In the genomic region with DNA sequence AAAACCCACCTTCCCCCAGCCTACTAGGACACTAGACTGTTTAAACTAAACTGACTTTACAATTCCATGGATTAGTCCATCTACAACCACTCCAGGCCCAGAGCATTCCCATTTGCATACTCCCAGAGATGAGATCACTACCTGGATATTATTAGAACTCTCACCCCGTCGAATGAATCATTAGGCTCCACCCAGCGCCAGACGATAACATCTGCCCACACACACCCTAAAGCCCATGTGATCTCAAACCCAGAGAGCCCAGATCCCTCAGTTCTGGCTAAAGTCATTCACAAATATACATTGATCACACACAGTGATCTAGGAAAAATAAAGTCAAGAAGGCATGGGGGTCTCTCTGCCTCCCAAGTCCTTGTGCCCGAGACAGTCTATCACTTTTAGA, we compare ENCODE assay signal across 10 mouse cellular contexts. TPM values are rescaled to one million over a fixed set of nuclear protein-coding genes. Genes with fewer than 3 reads are reported as not detected.
A peak's percentile ranks its signal among the peaks of the same experiment; 100 is the strongest.
DNase-seq lines count a peak whose midpoint lies in the region; ATAC-seq and TF ChIP-seq lines count a peak whose summit lies in the region.
"Had no signal": no experiment of that assay in that cellular context is flagged by ENCODE, and none has a peak within 500 bp of the region (broad histone marks: within the 10 kb centered on the region; RNA-seq: fewer than 3 reads in every experiment).

No protein-coding gene starts in this region.

- H3K9ac ChIP-seq in intestine, embryonic 16.5 days (ENCODE audit: low read depth, low read length), result no peak overlapping the region
- H3K9ac ChIP-seq in intestine, embryonic 15.5 days, result no peak overlapping the region
- H3K9ac ChIP-seq in lung, embryonic 16.5 days (ENCODE audit: low read length), result no peak overlapping the region
- H3K9ac ChIP-seq: hindbrain, embryonic 13.5 days had no signal

- no peak overlapping the region for H3K4me3 ChIP-seq in intestine, embryonic 16.5 days (ENCODE audit: low read length)
- no peak overlapping the region for H3K4me3 ChIP-seq in intestine, embryonic 15.5 days (replicated peaks)
- H3K4me3 ChIP-seq in lung, embryonic 16.5 days (ENCODE audit: low read length), result no peak overlapping the region
- no peak overlapping the region for H3K4me3 ChIP-seq in thymus, adult 2 months (ENCODE audit: control insufficient read depth, insufficient read depth, low read length)
- H3K4me3 ChIP-seq: hindbrain, embryonic 13.5 days had no signal

- H3K9me3 ChIP-seq in intestine, embryonic 16.5 days (ENCODE audit: control insufficient read depth, low read length), result no peaks in the 10 kb centered on the region
- H3K9me3 ChIP-seq in intestine, embryonic 15.5 days, result no peaks in the 10 kb centered on the region
- no peaks in the 10 kb centered on the region for H3K9me3 ChIP-seq in lung, embryonic 16.5 days (ENCODE audit: control insufficient read depth, low read length)
- H3K9me3 ChIP-seq: hindbrain, embryonic 13.5 days had no signal

- ATAC-seq in intestine, embryonic 16.5 days, result peak; percentile 63
- no peak for ATAC-seq in intestine, embryonic 15.5 days
- peak; percentile 49; the same call in 1 of the 2 replicates for ATAC-seq in lung, embryonic 16.5 days (ENCODE audit: low read depth)

- TF ChIP-seq CTCF in thymus, adult 2 months (IDR thresholded peaks at IDR 0.05; ENCODE audit: borderline replicate concordance, control insufficient read depth, extremely low read depth, insufficient read depth, low read length, poor library complexity), result no peak

- H3K27ac ChIP-seq in intestine, embryonic 16.5 days (ENCODE audit: low read length), result no peak overlapping the region
- H3K27ac ChIP-seq in intestine, embryonic 15.5 days, result no peak overlapping the region
- H3K27ac ChIP-seq in lung, embryonic 16.5 days (ENCODE audit: low read length), result no peak overlapping the region; the same call in 1 of the 2 replicates
- no peak overlapping the region for H3K27ac ChIP-seq in thymus, adult 2 months (ENCODE audit: control insufficient read depth, insufficient read depth, low read length)
- H3K27ac ChIP-seq: hindbrain, embryonic 13.5 days had no signal

- WGBS in intestine, embryonic 16.5 days, result 47% methylated on average over 5 of the region's 5 CpGs
- 43% methylated on average over 5 of the region's 5 CpGs for WGBS in intestine, embryonic 15.5 days
- 48% methylated on average over 5 of the region's 5 CpGs for WGBS in lung, embryonic 16.5 days
- WGBS in thymus, adult 2 months, result 46% methylated on average over 5 of the region's 5 CpGs

- no peak for TF ChIP-seq POLR2A in thymus, adult 2 months (IDR thresholded peaks at IDR 0.05; ENCODE audit: control insufficient read depth, extremely low read depth, insufficient read depth, low read length, poor library complexity)

- H3K4me1 ChIP-seq in intestine, embryonic 16.5 days (ENCODE audit: control insufficient read depth, insufficient read depth, low read length), result no peaks in the 10 kb centered on the region
- H3K4me1 ChIP-seq in intestine, embryonic 15.5 days (replicated peaks), result no peaks in the 10 kb centered on the region
- H3K4me1 ChIP-seq in lung, embryonic 16.5 days (replicated peaks; ENCODE audit: control insufficient read depth, insufficient read depth, low read length), result peaks cover 3% of the 10 kb centered on the region; the same call in 1 of the 2 replicates
- H3K4me1 ChIP-seq in thymus, adult 2 months (replicated peaks; ENCODE audit: control insufficient read depth, insufficient read depth, low read length), result no peaks in the 10 kb centered on the region
- H3K4me1 ChIP-seq: hindbrain, embryonic 13.5 days had no signal

- H3K4me2 ChIP-seq in intestine, embryonic 16.5 days (ENCODE audit: low read depth, low read length), result no peak overlapping the region
- no peak overlapping the region for H3K4me2 ChIP-seq in intestine, embryonic 15.5 days (replicated peaks)
- H3K4me2 ChIP-seq in lung, embryonic 16.5 days (ENCODE audit: low read depth, low read length), result no peak overlapping the region
- H3K4me2 ChIP-seq: hindbrain, embryonic 13.5 days had no signal

- no peaks in the 10 kb centered on the region for H3K36me3 ChIP-seq in intestine, embryonic 16.5 days (ENCODE audit: control insufficient read depth, insufficient read depth, low read length)
- H3K36me3 ChIP-seq in intestine, embryonic 15.5 days, result no peaks in the 10 kb centered on the region
- H3K36me3 ChIP-seq in lung, embryonic 16.5 days (ENCODE audit: control insufficient read depth, insufficient read depth, low read length), result no peaks in the 10 kb centered on the region
- H3K36me3 ChIP-seq in thymus, adult 2 months (ENCODE audit: control insufficient read depth, insufficient read depth, low read length), result no peaks in the 10 kb centered on the region
- H3K36me3 ChIP-seq: hindbrain, embryonic 13.5 days had no signal

- DNase-seq in 416B (ENCODE audit: low read depth) (peak; percentile 73), NIH3T3 (ENCODE audit: low read depth) (peak; percentile 69)
- no peak for DNase-seq in thymus, adult 2 months
- no peak for DNase-seq in left cerebral cortex, adult 11 months (ENCODE audit: low spot score)
- no peak for DNase-seq in thymus, postnatal 0 days (ENCODE audit: low spot score)

- no peaks in the 10 kb centered on the region for H3K27me3 ChIP-seq in intestine, embryonic 16.5 days (replicated peaks; ENCODE audit: control insufficient read depth, insufficient read depth, low read length)
- H3K27me3 ChIP-seq in intestine, embryonic 15.5 days (replicated peaks), result no peaks in the 10 kb centered on the region
- H3K27me3 ChIP-seq in lung, embryonic 16.5 days (ENCODE audit: control insufficient read depth, insufficient read depth, low read depth, low read length), result no peaks in the 10 kb centered on the region
- no peaks in the 10 kb centered on the region for H3K27me3 ChIP-seq in thymus, adult 2 months (ENCODE audit: control insufficient read depth, insufficient read depth, low read length)
- H3K27me3 ChIP-seq: hindbrain, embryonic 13.5 days had no signal

RNA-seq across cellular contexts. Expression of gene Actl9, which starts 7.2 kb away (rescaled TPM):
- polyA plus RNA-seq in intestine, embryonic 16.5 days (2015; fragmentation: Nextera tagmentation; extraction: Ambion mirVana), result not detected in 2 replicates
- not detected in 2 replicates for polyA plus RNA-seq in intestine, embryonic 15.5 days (2015; fragmentation: Nextera tagmentation; extraction: Ambion mirVana)
- not detected in 2 replicates for polyA plus RNA-seq in lung, embryonic 16.5 days (2015; fragmentation: Nextera tagmentation; extraction: Ambion mirVana)
- polyA plus RNA-seq in thymus, adult 2 months (2012; rRNA removed), result 0.18 and 0.27 TPM in 2 replicates
- not detected in 2 replicates for polyA plus RNA-seq in thymus, postnatal 0 days (2015; fragmentation: Nextera tagmentation; extraction: Ambion mirVana)
- polyA plus RNA-seq: hindbrain, embryonic 13.5 days; limb, embryonic 11.5 days had no signal

RNA-seq across cellular contexts. Expression of gene Zfp101, which starts 45.5 kb away (rescaled TPM):
- polyA plus RNA-seq in intestine, embryonic 16.5 days (2015; fragmentation: Nextera tagmentation; extraction: Ambion mirVana), result 8.3 and 9.5 TPM in 2 replicates
- 11.3 and 13.1 TPM in 2 replicates for polyA plus RNA-seq in intestine, embryonic 15.5 days (2015; fragmentation: Nextera tagmentation; extraction: Ambion mirVana)
- 19.0 and 19.7 TPM in 2 replicates for polyA plus RNA-seq in lung, embryonic 16.5 days (2015; fragmentation: Nextera tagmentation; extraction: Ambion mirVana)
- polyA plus RNA-seq in thymus, adult 2 months (2012; rRNA removed), result 5.9 and 6.3 TPM in 2 replicates
- 17.9 and 22.5 TPM in 2 replicates for polyA plus RNA-seq in thymus, postnatal 0 days (2015; fragmentation: Nextera tagmentation; extraction: Ambion mirVana)

Comparison
In these comparisons a context has a peak if more than half of its experiments do, and no peak if none do; other contexts are left out.
1. DNase-seq: peak in 416B (single experiment) and NIH3T3 (single experiment); none in thymus, adult 2 months (single experiment), left cerebral cortex, adult 11 months (single experiment) and thymus, postnatal 0 days (single experiment).